Mouse (Mus musculus): ENCODE measurements around the gene Rpl11.

Gene Rpl11

DNA sequence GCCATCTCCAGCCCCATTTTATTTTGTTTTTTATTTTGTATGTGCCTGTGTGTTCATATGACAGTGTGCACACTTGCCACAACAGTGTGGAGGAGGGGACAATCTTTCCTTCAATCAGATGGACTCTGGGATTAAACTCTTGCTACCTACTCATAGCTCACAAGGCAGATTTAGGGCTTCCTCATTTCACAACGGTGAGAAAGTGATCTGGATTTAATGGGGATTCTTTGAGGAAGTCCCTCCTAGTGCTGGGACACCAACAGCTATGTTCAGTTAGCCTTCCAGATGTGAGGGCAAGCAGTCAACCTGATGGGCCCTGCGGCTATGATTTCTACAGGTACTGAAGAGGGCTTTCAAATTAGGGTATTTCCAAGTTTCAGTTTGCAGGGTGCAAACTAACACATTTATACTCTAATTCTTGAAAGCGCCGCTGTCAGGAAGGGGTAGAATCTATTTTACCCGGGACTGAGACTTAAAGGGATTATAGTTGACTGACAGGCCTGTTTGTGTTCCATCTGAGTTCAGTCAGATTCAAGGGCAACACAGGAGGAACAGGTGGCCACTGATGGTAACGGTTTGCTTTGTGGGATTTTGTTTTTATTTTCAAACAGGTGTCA, 9.3 kb downstream of the Rpl11 start:
- in situ Hi-C loops (cut with MboI; ENCODE audit: low pct_unique_long_range_greater_than_20kb in 1 of 2, low sequenced_read_pairs in 2 of 2, unreplicated experiment in 1 of 2): no loop called here

- in situ Hi-C loops (cut with MboI; ENCODE audit: low pct_unique_long_range_greater_than_20kb in 1 of 2, low sequenced_read_pairs in 2 of 2, unreplicated experiment in 1 of 2): no loop called here
These were observed 18.1 kb downstream of the Rpl11 start for GRCm38 (mm10) chr4:136035078-136035477.

- in situ Hi-C loops (cut with MboI; ENCODE audit: low pct_unique_long_range_greater_than_20kb in 1 of 2, low sequenced_read_pairs in 2 of 2, unreplicated experiment in 1 of 2): no loop called here
These were observed 20.0 kb downstream of the Rpl11 start for GRCm38 (mm10) chr4:136033231-136033630.

DNA sequence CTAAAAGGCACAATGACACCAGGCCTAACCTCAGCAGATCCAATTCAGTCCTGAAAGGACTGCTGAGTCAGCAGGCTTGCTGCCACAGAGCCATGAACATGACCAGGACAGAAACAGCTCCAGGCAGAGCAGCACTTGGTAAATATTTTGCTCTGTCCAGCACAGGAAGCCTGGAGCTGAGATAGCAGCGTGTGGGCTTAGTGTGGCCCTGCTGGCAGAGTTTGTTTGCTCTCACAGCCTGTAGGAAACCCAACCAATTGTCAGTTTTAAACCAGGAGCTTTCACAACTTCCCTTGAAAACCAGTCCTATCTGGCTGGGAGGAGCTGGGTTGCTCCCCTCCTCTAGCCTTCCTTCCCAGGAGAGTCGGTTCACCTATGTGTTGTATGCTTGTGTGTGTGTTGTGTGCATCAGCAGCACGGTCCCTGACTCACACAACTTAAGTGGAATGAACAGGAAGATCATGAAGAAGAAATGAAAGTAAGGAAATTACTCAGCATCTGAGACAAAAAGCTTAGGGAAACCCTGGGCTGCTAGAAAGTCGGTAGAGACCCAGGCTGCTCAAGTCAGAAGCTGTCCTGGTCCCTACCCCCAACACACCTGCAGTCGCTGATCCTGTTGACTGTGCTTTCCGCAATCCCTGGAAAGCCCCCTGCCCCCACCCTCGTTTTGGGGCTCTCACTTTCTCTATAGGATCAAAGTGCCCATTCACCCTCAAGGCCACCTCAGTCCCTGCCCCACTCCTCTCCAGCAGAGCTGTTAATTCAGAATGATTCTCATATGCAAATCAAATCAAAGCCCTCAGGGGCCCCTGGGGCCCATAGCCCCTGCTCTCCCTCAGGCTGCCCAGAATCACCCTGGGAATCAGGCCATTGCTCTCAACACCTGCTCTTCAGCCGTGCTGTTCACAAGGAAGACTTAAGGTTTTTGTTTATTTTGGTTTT, 22.0 kb downstream of the Rpl11 start:
- in situ Hi-C loops (cut with MboI; ENCODE audit: low pct_unique_long_range_greater_than_20kb in 1 of 2, low sequenced_read_pairs in 2 of 2, unreplicated experiment in 1 of 2): no loop called here

- in situ Hi-C loops (cut with MboI; ENCODE audit: low pct_unique_long_range_greater_than_20kb in 1 of 2, low sequenced_read_pairs in 2 of 2, unreplicated experiment in 1 of 2): no loop called here
These were observed 24.5 kb downstream of the Rpl11 start for GRCm38 (mm10) chr4:136028689-136029088.

GRCm38 (mm10) chr4:136028132-136028564, 25.1 kb downstream of the Rpl11 start:
- in situ Hi-C loops (cut with MboI; ENCODE audit: low pct_unique_long_range_greater_than_20kb in 1 of 2, low sequenced_read_pairs in 2 of 2, unreplicated experiment in 1 of 2): no loop called here

GRCm38 (mm10) chr4:136027416-136028131, 25.7 kb downstream of the Rpl11 start:
- in situ Hi-C loops (cut with MboI; ENCODE audit: low pct_unique_long_range_greater_than_20kb in 1 of 2, low sequenced_read_pairs in 2 of 2, unreplicated experiment in 1 of 2): no loop called here

DNA sequence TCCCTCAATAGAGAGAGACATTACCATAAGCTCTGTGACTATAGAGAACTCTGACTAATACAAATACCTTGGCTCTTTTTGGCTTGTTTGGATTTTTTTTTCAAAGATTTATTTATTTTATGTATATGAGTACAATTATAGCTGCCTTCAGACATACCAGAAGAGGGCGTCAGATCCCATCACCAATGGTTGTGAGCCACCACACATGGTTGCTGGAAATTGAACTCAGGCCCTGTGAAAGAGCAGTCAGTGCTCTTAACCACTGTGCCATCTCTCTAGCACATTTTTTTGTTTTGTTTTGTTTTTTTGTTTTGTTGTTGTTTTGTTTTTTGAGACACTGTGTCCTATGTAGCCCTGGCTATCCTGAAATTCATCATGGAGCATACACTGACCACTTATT, 27.9 kb downstream of the Rpl11 start:
- in situ Hi-C loops (cut with MboI; ENCODE audit: low pct_unique_long_range_greater_than_20kb in 1 of 2, low sequenced_read_pairs in 2 of 2, unreplicated experiment in 1 of 2): no loop called here

DNA sequence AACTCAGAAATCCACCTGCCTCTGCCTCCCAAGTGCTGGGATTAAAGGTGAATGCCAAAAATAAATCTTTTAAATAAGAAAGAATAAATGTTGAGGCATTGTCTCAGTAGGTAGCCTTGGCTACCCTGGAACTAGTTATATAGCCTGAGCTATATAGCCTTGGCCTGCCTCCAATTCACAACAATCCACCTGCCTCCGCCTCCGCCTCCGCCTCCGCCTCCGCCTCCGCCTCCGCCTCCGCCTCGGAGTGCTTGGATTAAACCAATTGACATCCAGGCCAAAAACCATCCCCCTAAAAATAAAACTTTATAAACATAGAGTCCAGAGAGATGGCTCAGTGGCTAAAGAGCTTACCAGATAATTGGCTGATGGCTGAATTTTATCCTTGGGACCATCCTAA, 30.3 kb downstream of the Rpl11 start:
- in situ Hi-C loops (cut with MboI; ENCODE audit: low pct_unique_long_range_greater_than_20kb in 1 of 2, low sequenced_read_pairs in 2 of 2, unreplicated experiment in 1 of 2): no loop called here

- in situ Hi-C loops (cut with MboI; ENCODE audit: low pct_unique_long_range_greater_than_20kb in 1 of 2, low sequenced_read_pairs in 2 of 2, unreplicated experiment in 1 of 2): no loop called here
These were observed 31.6 kb downstream of the Rpl11 start, which contains the start of gene Eloa for GRCm38 (mm10) chr4:136021549-136022047. Gene Eloa, minus strand, starts transcription at chr4:136021763.

GRCm38 (mm10) chr4:136020743-136021548, 32.3 kb downstream of the Rpl11 start:
- in situ Hi-C loops (cut with MboI; ENCODE audit: low pct_unique_long_range_greater_than_20kb in 1 of 2, low sequenced_read_pairs in 2 of 2, unreplicated experiment in 1 of 2): no loop called here

DNA sequence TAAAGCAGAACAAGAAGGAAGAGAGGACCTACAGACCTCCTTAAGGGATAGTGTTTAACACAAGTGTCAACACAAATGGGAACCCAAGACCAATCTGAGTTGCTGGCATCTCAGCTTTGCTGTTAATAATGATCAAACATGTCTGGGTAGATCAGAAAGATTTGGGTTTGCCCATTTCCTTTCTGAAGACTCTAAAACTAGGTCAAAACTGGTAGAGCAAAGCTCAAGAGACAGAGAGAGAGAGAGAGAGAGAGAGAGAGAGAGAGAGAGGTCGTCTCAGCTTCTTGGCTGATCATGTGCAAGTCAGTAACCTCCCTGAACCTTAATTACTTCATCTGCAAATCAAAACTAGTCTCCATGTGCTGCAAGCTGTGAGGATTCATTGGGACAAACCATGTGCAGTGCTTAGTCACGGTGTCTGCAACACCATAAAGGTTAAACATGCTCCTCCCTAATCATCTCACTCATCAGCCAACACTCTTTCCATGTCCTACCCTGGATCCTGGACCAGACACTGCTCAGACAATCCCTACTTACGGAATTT, 37.1 kb downstream of the Rpl11 start:
- in situ Hi-C loops (cut with MboI; ENCODE audit: low pct_unique_long_range_greater_than_20kb in 1 of 2, low sequenced_read_pairs in 2 of 2, unreplicated experiment in 1 of 2): no loop called here

DNA sequence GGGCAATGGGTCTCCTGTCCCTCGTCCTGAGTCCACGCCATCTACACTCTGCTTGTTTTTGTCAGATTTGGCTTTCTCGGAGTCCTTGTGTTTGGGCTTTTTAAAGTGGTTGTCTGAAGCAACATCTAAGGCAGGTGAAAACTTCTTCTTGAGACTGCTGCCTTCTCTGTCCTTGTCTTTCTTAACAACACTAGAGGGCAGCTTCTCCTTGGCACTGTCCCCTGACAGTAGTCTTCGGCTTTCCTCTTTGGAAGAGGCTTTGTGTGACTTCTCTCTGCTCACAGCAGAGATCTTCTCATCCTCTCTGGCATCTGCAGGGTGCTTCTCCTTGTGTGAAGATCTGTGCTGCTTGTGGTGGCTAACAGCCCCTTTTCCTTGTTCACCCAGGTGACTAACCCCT, 42.6 kb downstream of the Rpl11 start:
- in situ Hi-C loops (cut with MboI; ENCODE audit: low pct_unique_long_range_greater_than_20kb in 1 of 2, low sequenced_read_pairs in 2 of 2, unreplicated experiment in 1 of 2): no loop called here

DNA sequence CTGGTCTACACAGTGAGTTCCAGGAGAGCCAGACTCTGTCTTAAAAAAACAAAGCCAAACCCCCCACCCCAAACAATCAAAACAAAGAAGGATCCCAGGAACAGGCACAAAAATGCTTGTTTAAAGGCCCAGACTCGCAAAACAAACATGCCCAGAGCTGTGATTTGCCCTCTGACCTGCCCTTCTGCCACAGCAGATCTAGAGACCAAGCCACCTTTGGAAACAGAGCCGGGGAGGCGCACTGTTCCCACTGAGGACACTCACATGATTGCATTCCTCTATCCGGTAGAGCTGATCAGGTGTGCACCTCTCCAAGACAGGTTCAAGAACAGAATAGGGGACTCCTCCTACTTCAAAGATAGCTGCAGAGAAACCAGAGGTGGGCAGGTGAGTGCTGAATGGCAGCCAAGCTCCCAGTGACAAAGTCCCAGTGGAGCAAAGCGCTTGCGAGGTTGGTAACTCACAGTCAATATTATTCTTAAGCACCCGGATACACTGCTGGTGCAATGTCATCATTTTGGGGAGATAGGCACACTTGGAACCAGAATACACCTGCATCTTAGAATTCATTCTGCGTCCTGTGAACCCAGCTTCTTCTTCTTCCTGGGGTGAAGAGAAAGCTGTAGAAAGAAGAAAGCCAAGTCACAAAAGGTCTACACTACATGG, 44.3 kb downstream of the Rpl11 start:
- in situ Hi-C loops (cut with MboI; ENCODE audit: low pct_unique_long_range_greater_than_20kb in 1 of 2, low sequenced_read_pairs in 2 of 2, unreplicated experiment in 1 of 2): no loop called here

DNA sequence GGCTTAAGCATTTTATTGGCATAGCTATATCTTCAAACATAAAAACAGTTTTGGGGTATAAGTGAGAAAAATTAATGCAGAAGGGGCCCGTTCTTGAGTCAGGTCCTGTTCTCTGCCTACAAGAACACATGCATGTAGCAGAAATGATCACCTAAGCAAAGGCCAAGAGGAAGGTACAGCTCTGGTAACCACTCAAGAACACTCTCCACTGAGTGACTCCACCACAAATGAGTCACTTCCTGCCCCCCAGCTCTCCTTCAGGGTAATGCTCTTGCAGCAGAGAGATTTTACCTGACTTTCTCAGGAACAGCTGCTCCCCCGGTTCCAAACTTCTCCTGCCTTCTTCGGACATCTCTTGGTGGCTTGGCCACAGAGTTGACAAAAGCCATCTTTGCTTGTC, 46.4 kb downstream of the Rpl11 start:
- in situ Hi-C loops (cut with MboI; ENCODE audit: low pct_unique_long_range_greater_than_20kb in 1 of 2, low sequenced_read_pairs in 2 of 2, unreplicated experiment in 1 of 2): no loop called here

GRCm38 (mm10) chr4:136004921-136005320, 48.3 kb downstream of the Rpl11 start:
- in situ Hi-C loops (cut with MboI; ENCODE audit: low pct_unique_long_range_greater_than_20kb in 1 of 2, low sequenced_read_pairs in 2 of 2, unreplicated experiment in 1 of 2): no loop called here

GRCm38 (mm10) chr4:136004107-136004675, 49.0 kb downstream of the Rpl11 start:
- in situ Hi-C loops (cut with MboI; ENCODE audit: low pct_unique_long_range_greater_than_20kb in 1 of 2, low sequenced_read_pairs in 2 of 2, unreplicated experiment in 1 of 2): no loop called here

Measured in mouse embryonic stem cell (cell line).